Mouse (Mus musculus): ENCODE data around the gene Drc3.

- TF ChIP-seq POLR2A (IDR thresholded peaks at IDR 0.05; ENCODE audit: control insufficient read depth, low read depth, low read length) (no peak), CTCF (IDR thresholded peaks at IDR 0.05; ENCODE audit: control insufficient read depth, insufficient read depth, insufficient replicate concordance, low read depth, low read length) (no peak)
Observed at GRCm38 (mm10) chr11:60385946-60386345, 32.8 kb downstream of the Drc3 start.

Measured in testis, adult 2 months (tissue).